Mouse (Mus musculus) liver, embryonic 14.5 days (tissue): ENCODE data around the gene Gm39566. TPM values are rescaled to one million over a fixed set of nuclear protein-coding genes. Genes with fewer than 3 reads are reported as not detected.

Experiments used
- ATAC-seq: fragments of 200-750 bp; cut with Nextera tagmentation; 2 replicates; pipeline ENCODE4 v1.8.0; 2017; ENCODE audit warnings: moderate number of reproducible peaks, mild to moderate bottlenecking, moderate library complexity; ENCODE audit not compliant: insufficient read depth
- DNase-seq, 3 experiments: peaks; one replicate each; pipeline ENCODE4 v3.0.0-alpha.2; 2012 to 2013; ENCODE audit warnings: low read depth in 3 of 3, low spot score in 3 of 3
- H3K27ac ChIP-seq: fragments of 300-500 bp; sonication (generic); 2 replicates; pipeline ENCODE4 v1.5.1; 2014; ENCODE audit warnings: moderate library complexity, mild to moderate bottlenecking, control low read depth, inconsistent platforms
- H3K27me3 ChIP-seq: fragments of 300-500 bp; sonication (generic); 2 replicates; pipeline ENCODE4 v1.6.1; 2014; ENCODE audit warnings: mild to moderate bottlenecking, low read length, moderate library complexity; ENCODE audit not compliant: control insufficient read depth, insufficient read depth
- H3K36me3 ChIP-seq: fragments of 300-500 bp; sonication (generic); replicated peaks from 2 replicates; pipeline ENCODE4 v1.6.1; 2014; ENCODE audit warnings: low read depth; ENCODE audit not compliant: control insufficient read depth, insufficient read depth
- H3K4me1 ChIP-seq, 2 experiments: fragments of 200-500 bp in 1 of 2; fragments of 300-500 bp in 1 of 2; sonication (generic) in 1 of 2; replicated peaks; 2 replicates each; pipeline ENCODE4 v1.6.1; 2012 to 2014; ENCODE audit warnings: antibody characterized with exemption in 1 of 2, inconsistent platforms in 1 of 2, low read length in 1 of 2; ENCODE audit not compliant: control insufficient read depth in 2 of 2, insufficient read depth in 2 of 2
- H3K4me2 ChIP-seq: fragments of 300-500 bp; sonication (generic); 2 replicates; pipeline ENCODE4 v1.6.1; 2014; ENCODE audit warnings: low read depth, mild to moderate bottlenecking, control low read depth, moderate library complexity
- H3K4me3 ChIP-seq, 2 experiments: fragments of 200-500 bp in 1 of 2; fragments of 300-500 bp in 1 of 2; sonication (generic) in 1 of 2; 2 replicates each; pipeline ENCODE4 v1.5.1; 2012 to 2014; ENCODE audit warnings: low read depth in 2 of 2, low read length in 2 of 2, mild to moderate bottlenecking in 2 of 2, control low read depth in 1 of 2, inconsistent platforms in 1 of 2, moderate library complexity in 1 of 2; ENCODE audit not compliant: insufficient read depth in 1 of 2
- H3K9ac ChIP-seq: fragments of 300-500 bp; sonication (generic); replicated peaks from 2 replicates; pipeline ENCODE4 v1.6.1; 2014; ENCODE audit warnings: mild to moderate bottlenecking, control low read depth, moderate library complexity
- H3K9me3 ChIP-seq: fragments of 300-500 bp; sonication (generic); 2 replicates; pipeline ENCODE4 v1.6.1; 2016; ENCODE audit warnings: low read length, mixed read lengths; ENCODE audit not compliant: control insufficient read depth
- CTCF ChIP-seq: IDR thresholded peaks from 2 replicates; pipeline ENCODE4 v1.5.1; 2016; ENCODE audit warnings: antibody characterized with exemption, low read depth, control low read depth
- EP300 ChIP-seq: IDR thresholded peaks from 2 replicates; pipeline ENCODE4 v1.6.1; 2016; ENCODE audit warnings: antibody characterized with exemption, low read depth
- WGBS: fragments of 180-500 bp; shearing (Covaris S2); extraction: QIAGEN DNeasy Blood & Tissue Kit; methylation state at CpG from one replicate; pipeline ENCODE4 v1.1.7; 2014; ENCODE audit not compliant: insufficient replicate concordance; 5-methylcytosine and 5-hydroxymethylcytosine counted together
- polyA plus RNA-seq, 2 experiments: library from polyadenylated mRNA; depleted of rRNA in 1 of 2; stranded (reverse) in 1 of 2; unstranded in 1 of 2; fragments of >200 nt; fragmentation: Nextera tagmentation in 1 of 2; extraction: Ambion mirVana in 1 of 2; gene quantifications; 2 replicates each; pipeline versions ENCODE4 v1.2.1 to v1.2.3; 2012 to 2014

Gm39566 gene
- polyA plus RNA-seq, 2 experiments: not detected

DNA sequence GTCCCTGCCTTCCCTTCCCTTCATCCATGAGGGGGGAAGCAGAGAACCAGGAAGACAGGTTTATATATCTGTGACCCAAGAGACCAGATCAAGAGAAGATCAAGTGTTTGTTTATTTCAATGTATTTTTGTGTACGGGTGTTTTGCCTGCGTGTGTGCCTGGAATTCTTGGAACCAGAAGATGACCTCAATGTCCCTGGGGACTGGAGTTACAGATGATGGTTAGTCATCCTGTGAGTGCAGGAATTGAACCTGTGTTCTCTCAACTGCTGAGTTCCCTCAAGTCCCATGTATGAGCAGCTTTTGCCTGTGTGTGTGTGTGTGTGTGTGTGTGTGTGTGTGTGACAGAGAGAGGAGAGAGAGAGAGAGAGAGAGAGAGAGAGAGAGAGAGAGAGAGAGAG lies 7.5 kb downstream of the Gm39566 start:
- no peak for ATAC-seq
- Histone ChIP-seq H3K9ac (no peak overlapping the region), H3K4me3 (no peak overlapping the region), H3K27ac (no peak overlapping the region), H3K9me3 (no peaks in the 10 kb centered on the region; the same call in 1 of the 2 replicates), H3K4me1 (no peaks in the 10 kb centered on the region; a peak in 2 of 4 replicates), H3K27me3 (peaks cover 41% of the 10 kb centered on the region), H3K4me2 (no peak overlapping the region), H3K36me3 (no peaks in the 10 kb centered on the region)
- no peak for DNase-seq
- 59% methylated on average over 2 of the region's 2 CpGs for WGBS
- TF ChIP-seq CTCF (no peak), EP300 (no peak)

GRCm38 (mm10) chr11:69806378-69806777 lies 8.7 kb downstream of the Gm39566 start:
- Histone ChIP-seq H3K4me2 (no peak overlapping the region), H3K27me3 (peaks cover 53% of the 10 kb centered on the region), H3K4me1 (no peaks in the 10 kb centered on the region; a peak in 2 of 4 replicates), H3K27ac (no peak overlapping the region), H3K36me3 (no peaks in the 10 kb centered on the region), H3K4me3 (no peak overlapping the region), H3K9ac (no peak overlapping the region), H3K9me3 (no peaks in the 10 kb centered on the region; the same call in 1 of the 2 replicates)
- TF ChIP-seq EP300 (no peak), CTCF (peak; percentile 60)
- ATAC-seq (no peak), DNase-seq (no peak)
- WGBS: 70% methylated on average over 4 of the region's 4 CpGs

DNA sequence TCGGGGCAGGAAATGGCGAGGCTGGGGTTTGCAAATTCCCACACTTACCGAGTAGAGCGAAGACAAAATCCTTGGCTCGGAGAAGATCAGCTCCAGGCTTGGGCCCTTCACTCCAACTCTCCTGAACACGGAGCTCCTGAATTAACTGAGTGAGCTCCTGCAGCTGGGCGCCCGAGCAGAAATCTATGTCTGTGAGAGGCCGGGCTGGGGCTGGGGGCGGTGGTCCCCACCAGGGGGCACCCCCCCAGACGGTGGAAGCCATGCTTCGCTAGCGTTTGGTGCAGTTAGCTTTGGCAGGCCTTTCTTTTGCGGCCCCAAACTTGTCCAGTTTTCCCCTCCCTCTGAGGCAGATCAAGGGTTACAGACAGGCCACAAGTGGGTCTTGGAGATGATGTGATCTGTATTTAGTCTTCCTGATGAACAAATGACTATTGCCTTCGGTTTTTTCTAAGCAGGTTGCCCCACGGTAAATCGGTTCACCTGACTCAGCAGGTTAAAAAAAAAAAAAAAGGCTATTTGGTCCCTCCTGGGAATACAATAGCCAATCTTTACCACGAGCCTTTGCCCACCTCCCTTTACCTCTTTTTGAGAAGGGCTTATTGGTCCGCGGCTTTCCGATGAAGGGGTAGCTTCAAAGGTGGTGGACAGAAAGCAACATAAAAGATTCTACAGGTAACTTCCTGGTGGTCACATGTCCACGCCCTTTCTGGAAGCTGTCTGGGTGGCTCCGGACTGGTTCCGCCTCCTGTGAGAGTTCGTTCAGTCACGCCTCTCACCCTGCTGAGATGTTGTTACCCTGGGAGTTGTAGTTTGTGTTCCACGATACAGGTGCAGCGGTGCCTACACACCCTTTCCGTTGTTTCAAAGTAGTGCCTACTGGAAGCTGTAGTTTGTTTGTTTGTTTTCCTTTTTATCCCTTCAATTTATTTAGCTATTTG lies 9.9 kb downstream of the Gm39566 start, which contains the start of gene Tmem102:
TSS of gene Tmem102 (minus strand) at position 653 of the 938 bp plus-strand sequence.
- Histone ChIP-seq H3K9ac (no peak within 1 kb of the TSS), H3K36me3 (no peaks in the 10 kb centered on the region), H3K4me2 (peak within 1 kb of the TSS; percentile 65), H3K27ac (no peak within 1 kb of the TSS), H3K27me3 (peaks cover 65% of the 10 kb centered on the region), H3K4me1 (no peaks in the 10 kb centered on the region; a peak in 2 of 4 replicates), H3K4me3 (0 out of 4 replicates have a peak within 1 kb of the TSS, but pooled peaks of 1 of the 2 experiments have one; percentile 14), H3K9me3 (no peaks in the 10 kb centered on the region)
- TF ChIP-seq EP300 (no peak), CTCF (no peak)
- DNase-seq (no peak), ATAC-seq (no peak)
- WGBS: 21% methylated on average over 29 of the region's 29 CpGs

- Histone ChIP-seq H3K4me1 (no peaks in the 10 kb centered on the region; a peak in 2 of 4 replicates), H3K4me3 (no peak overlapping the region), H3K9ac (no peak overlapping the region), H3K9me3 (no peaks in the 10 kb centered on the region), H3K27ac (no peak overlapping the region), H3K4me2 (peak overlapping the region; percentile 65), H3K27me3 (peaks cover 71% of the 10 kb centered on the region), H3K36me3 (no peaks in the 10 kb centered on the region)
- WGBS: 20% methylated on average over 12 of the region's 12 CpGs
- TF ChIP-seq EP300 (no peak), CTCF (no peak)
- ATAC-seq (no peak), DNase-seq (no peak)
Measured at GRCm38 (mm10) chr11:69804652-69804940, 10.5 kb downstream of the Gm39566 start.
